Mouse (Mus musculus): ENCODE measurements around the gene Gm12845.
"Not testable (repeated sequence)": the region's sequence is repeated elsewhere in the genome, so short reads cannot be mapped to it uniquely, and the experiment has no call there.

The Gm12845 gene

GRCm38 (mm10) chr4:117724112-117724511 lies at the start of gene Gm12845:
Gm12845 (plus strand) TSS chr4:117724412.
- DNase-seq, result no peak

- peak; percentile 81 for DNase-seq
These were observed 47.3 kb upstream of the Gm12845 start for GRCm38 (mm10) chr4:117676903-117677302.

- peak; percentile 5 for DNase-seq
These were observed 43.2 kb upstream of the Gm12845 start for GRCm38 (mm10) chr4:117680963-117681362.

- DNase-seq, result peak; percentile 86
These were observed 42.2 kb upstream of the Gm12845 start, which contains the start of gene Dmap1 for GRCm38 (mm10) chr4:117681931-117682461. Dmap1 (minus strand) TSS chr4:117682273.

GRCm38 (mm10) chr4:117682463-117682862 lies 41.7 kb upstream of the Gm12845 start:
- DNase-seq, result peak; percentile 41

GRCm38 (mm10) chr4:117683048-117683768 lies 41.0 kb upstream of the Gm12845 start:
- no peak for DNase-seq

- DNase-seq, result no peak
These were observed 37.9 kb upstream of the Gm12845 start for GRCm38 (mm10) chr4:117686354-117686753.

GRCm38 (mm10) chr4:117705361-117705760 lies 18.9 kb upstream of the Gm12845 start:
- peak; percentile 28 for DNase-seq

GRCm38 (mm10) chr4:117708780-117709550 lies 15.2 kb upstream of the Gm12845 start:
- no peak for DNase-seq

- no peak for DNase-seq
These were observed 11.9 kb upstream of the Gm12845 start for GRCm38 (mm10) chr4:117712314-117712713.

GRCm38 (mm10) chr4:117713303-117714098 lies 10.7 kb upstream of the Gm12845 start:
- no peak for DNase-seq

GRCm38 (mm10) chr4:117731926-117732325 lies 7.7 kb downstream of the Gm12845 start:
- no peak for DNase-seq

- no peak for DNase-seq
These were observed 13.3 kb downstream of the Gm12845 start for GRCm38 (mm10) chr4:117737559-117737958.

- DNase-seq, result not testable (repeated sequence)
These were observed 28.3 kb downstream of the Gm12845 start for GRCm38 (mm10) chr4:117752469-117752868.

- no peak for DNase-seq
These were observed 35.9 kb downstream of the Gm12845 start for GRCm38 (mm10) chr4:117760151-117760550.

- DNase-seq, result no peak
These were observed 41.2 kb downstream of the Gm12845 start, which contains the start of gene Klf17 for GRCm38 (mm10) chr4:117765416-117765815. Klf17 (minus strand) TSS chr4:117765648.

- DNase-seq, result peak; percentile 63
These were observed 46.7 kb downstream of the Gm12845 start for GRCm38 (mm10) chr4:117770935-117771334.

- no peak for DNase-seq
These were observed 48.7 kb downstream of the Gm12845 start for GRCm38 (mm10) chr4:117772960-117773359.
